11 mouse cellular contexts compared by ENCODE assay signal in the genomic region with DNA sequence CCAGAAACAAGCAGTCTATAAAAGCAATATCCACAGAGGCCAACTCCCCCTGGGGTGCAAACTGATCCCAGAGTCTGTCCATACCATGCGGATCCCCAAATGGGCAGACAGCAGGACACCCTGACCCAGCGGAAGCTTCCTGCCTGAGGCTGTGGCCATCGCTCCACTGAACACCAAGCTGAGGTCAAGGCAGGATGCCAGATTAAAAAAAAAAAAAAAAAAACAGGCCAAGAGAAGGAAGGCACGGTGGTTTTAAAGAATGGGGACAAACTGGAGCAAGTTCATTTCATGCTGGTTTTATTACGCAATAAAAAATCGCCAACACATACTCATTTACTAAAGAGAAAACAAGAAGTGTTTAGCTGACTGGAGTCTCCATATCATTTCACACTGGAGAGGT.
A peak's percentile ranks its signal among the peaks of the same experiment; 100 is the strongest.
DNase-seq lines count a peak whose midpoint lies in the region; ATAC-seq lines count a peak whose summit lies in the region.
"Had no signal": no experiment of that assay in that cellular context is flagged by ENCODE, and none has a peak within 500 bp of the region (broad histone marks: within the 10 kb centered on the region; RNA-seq: fewer than 3 reads in every experiment).

No protein-coding gene starts in this region.

- no peaks in the 10 kb centered on the region for H3K27me3 ChIP-seq in hindbrain, embryonic 11.5 days (ENCODE audit: control insufficient read depth, insufficient read depth, low read length)
- H3K27me3 ChIP-seq in forebrain, embryonic 13.5 days, result no peaks in the 10 kb centered on the region
- H3K27me3 ChIP-seq: liver, embryonic 13.5 days; midbrain, embryonic 13.5 days; neural tube, embryonic 15.5 days had no signal

- no peak for ATAC-seq in hindbrain, embryonic 11.5 days (ENCODE audit: low FRiP score)
- no peak for ATAC-seq in forebrain, embryonic 13.5 days
- ATAC-seq: midbrain, embryonic 13.5 days had no signal

- H3K36me3 ChIP-seq in hindbrain, embryonic 11.5 days (ENCODE audit: control insufficient read depth, insufficient read depth, low read length), result no peaks in the 10 kb centered on the region
- H3K36me3 ChIP-seq in forebrain, embryonic 13.5 days (ENCODE audit: poor library complexity, severe bottlenecking), result no peaks in the 10 kb centered on the region
- H3K36me3 ChIP-seq: liver, embryonic 13.5 days; midbrain, embryonic 13.5 days; neural tube, embryonic 15.5 days had no signal

- H3K9ac ChIP-seq in hindbrain, embryonic 11.5 days (ENCODE audit: low read depth, low read length), result no peak overlapping the region
- no peak overlapping the region for H3K9ac ChIP-seq in forebrain, embryonic 13.5 days
- H3K9ac ChIP-seq: liver, embryonic 13.5 days; midbrain, embryonic 13.5 days; neural tube, embryonic 15.5 days had no signal

- H3K27ac ChIP-seq in hindbrain, embryonic 11.5 days (ENCODE audit: low read depth, low read length), result no peak overlapping the region
- H3K27ac ChIP-seq in forebrain, embryonic 13.5 days, result no peak overlapping the region
- H3K27ac ChIP-seq: liver, embryonic 13.5 days; midbrain, embryonic 13.5 days; neural tube, embryonic 15.5 days had no signal

- peak; percentile 7 for DNase-seq in adrenal gland, postnatal 25 days
- no peak for DNase-seq in adrenal gland, adult 8-10 months
- peak; percentile 29 for DNase-seq in ovary, postnatal 36 days (ENCODE audit: low spot score)
- DNase-seq in ovary, postnatal 14 days (ENCODE audit: low spot score), result no peak
- peak; percentile 70 for DNase-seq in kidney, adult 9 months
- DNase-seq in hindbrain, embryonic 11.5 days (ENCODE audit: low spot score), result no peak
- no peak for DNase-seq in heart, postnatal 14 days
- DNase-seq: liver, embryonic 13.5 days had no signal

- intact Hi-C loops in heart, postnatal 14 days (cut with DNase I), result loop anchor here (5.0 kb wide), 1 partner anchor 187 kb away; no protein-coding TSS in a partner anchor

- H3K4me2 ChIP-seq in hindbrain, embryonic 11.5 days (replicated peaks; ENCODE audit: low read depth, low read length), result no peak overlapping the region
- H3K4me2 ChIP-seq in forebrain, embryonic 13.5 days, result no peak overlapping the region
- H3K4me2 ChIP-seq: liver, embryonic 13.5 days; midbrain, embryonic 13.5 days; neural tube, embryonic 15.5 days had no signal

- no peaks in the 10 kb centered on the region for H3K4me1 ChIP-seq in hindbrain, embryonic 11.5 days (replicated peaks; ENCODE audit: control insufficient read depth, insufficient read depth, low read length)
- no peaks in the 10 kb centered on the region for H3K4me1 ChIP-seq in forebrain, embryonic 13.5 days
- H3K4me1 ChIP-seq: midbrain, embryonic 13.5 days; neural tube, embryonic 15.5 days had no signal

- WGBS in hindbrain, embryonic 11.5 days, result 55% methylated on average over 6 of the region's 6 CpGs
- WGBS in forebrain, embryonic 13.5 days, result 76% methylated on average over 6 of the region's 6 CpGs

- no peak overlapping the region for H3K4me3 ChIP-seq in hindbrain, embryonic 11.5 days (ENCODE audit: low read depth, low read length)
- no peak overlapping the region for H3K4me3 ChIP-seq in forebrain, embryonic 13.5 days
- H3K4me3 ChIP-seq: liver, embryonic 13.5 days; midbrain, embryonic 13.5 days; neural tube, embryonic 15.5 days had no signal

- H3K9me3 ChIP-seq in hindbrain, embryonic 11.5 days (ENCODE audit: control insufficient read depth, low read length), result no peaks in the 10 kb centered on the region
- no peaks in the 10 kb centered on the region for H3K9me3 ChIP-seq in forebrain, embryonic 13.5 days (replicated peaks)
- H3K9me3 ChIP-seq: liver, embryonic 13.5 days; midbrain, embryonic 13.5 days; neural tube, embryonic 15.5 days had no signal

Comparison
In these comparisons a context has a peak if more than half of its experiments do, and no peak if none do; other contexts are left out.
1. DNase-seq: peak in adrenal gland, postnatal 25 days (single experiment), ovary, postnatal 36 days (single experiment) and kidney, adult 9 months (single experiment); none in adrenal gland, adult 8-10 months (single experiment), ovary, postnatal 14 days (single experiment), hindbrain, embryonic 11.5 days (single experiment) and heart, postnatal 14 days (0 of 2).